Mouse (Mus musculus): Measurements from ENCODE around the gene Akap12. TPM values are rescaled to one million over a fixed set of nuclear protein-coding genes. Genes with fewer than 3 reads are reported as not detected.

The Akap12 gene
- polyA plus RNA-seq, 1 experiment from 2014 or later = 20.6 TPM

- Histone ChIP-seq H3K4me1 (no peaks in the 10 kb centered on the region), H3K4me3 (no peak overlapping the region), H3K9me3 (no peaks in the 10 kb centered on the region), H3K27ac (replicated peaks) (no peak overlapping the region), H3K4me2 (replicated peaks) (no peak overlapping the region), H3K27me3 (no peaks in the 10 kb centered on the region), H3K36me3 (no peaks in the 10 kb centered on the region), H3K9ac (replicated peaks) (no peak overlapping the region)
- WGBS = 40% methylated on average over 3 of the region's 3 CpGs
- ATAC-seq (replicated peaks) = no peak
Observed at GRCm38 (mm10) chr10:4289636-4290035, 23.5 kb downstream of the Akap12 start.

GRCm38 (mm10) chr10:4290145-4290544 lies 24.0 kb downstream of the Akap12 start:
- H3K4me2 ChIP-seq (replicated peaks) = no peak overlapping the region
- ATAC-seq (replicated peaks) = no peak
- H3K4me3 ChIP-seq = no peak overlapping the region
- H3K4me1 ChIP-seq = no peaks in the 10 kb centered on the region
- no peak overlapping the region for H3K27ac ChIP-seq (replicated peaks)
- no peaks in the 10 kb centered on the region for H3K27me3 ChIP-seq
- H3K9ac ChIP-seq (replicated peaks) = no peak overlapping the region
- WGBS = 47% methylated on average over 3 of the region's 3 CpGs
- no peaks in the 10 kb centered on the region for H3K9me3 ChIP-seq
- H3K36me3 ChIP-seq = no peaks in the 10 kb centered on the region

- Histone ChIP-seq H3K9ac (replicated peaks) (no peak overlapping the region), H3K4me2 (replicated peaks) (no peak overlapping the region), H3K36me3 (no peaks in the 10 kb centered on the region), H3K4me3 (no peak overlapping the region), H3K27ac (replicated peaks) (no peak overlapping the region), H3K9me3 (no peaks in the 10 kb centered on the region), H3K27me3 (no peaks in the 10 kb centered on the region), H3K4me1 (no peaks in the 10 kb centered on the region)
- ATAC-seq (replicated peaks) = no peak
- WGBS = 79% methylated on average over 6 of the region's 6 CpGs
Observed at GRCm38 (mm10) chr10:4290561-4290960, 24.4 kb downstream of the Akap12 start.

- Histone ChIP-seq H3K4me3 (no peak overlapping the region), H3K9ac (replicated peaks) (no peak overlapping the region), H3K27me3 (no peaks in the 10 kb centered on the region), H3K36me3 (no peaks in the 10 kb centered on the region), H3K27ac (replicated peaks) (no peak overlapping the region), H3K4me2 (replicated peaks) (no peak overlapping the region), H3K4me1 (no peaks in the 10 kb centered on the region), H3K9me3 (no peaks in the 10 kb centered on the region)
- no peak for ATAC-seq (replicated peaks)
- 85% methylated on average over 4 of the region's 4 CpGs for WGBS
Observed at GRCm38 (mm10) chr10:4293418-4293817, 27.2 kb downstream of the Akap12 start.

GRCm38 (mm10) chr10:4303558-4303957 lies 37.4 kb downstream of the Akap12 start:
- ATAC-seq (replicated peaks) = no peak
- no peak overlapping the region for H3K4me3 ChIP-seq
- H3K4me1 ChIP-seq = 0 out of 2 replicates have a peak, but pooled peaks cover 7% of the 10 kb centered on the region
- H3K4me2 ChIP-seq (replicated peaks) = no peak overlapping the region
- 75% methylated on average over 5 of the region's 5 CpGs for WGBS
- no peaks in the 10 kb centered on the region for H3K9me3 ChIP-seq
- no peak overlapping the region for H3K27ac ChIP-seq (replicated peaks)
- no peak overlapping the region for H3K9ac ChIP-seq (replicated peaks)
- H3K36me3 ChIP-seq = no peaks in the 10 kb centered on the region
- no peaks in the 10 kb centered on the region for H3K27me3 ChIP-seq

- no peaks in the 10 kb centered on the region for H3K27me3 ChIP-seq
- no peaks in the 10 kb centered on the region for H3K36me3 ChIP-seq
- no peak overlapping the region for H3K27ac ChIP-seq (replicated peaks)
- no peak overlapping the region for H3K9ac ChIP-seq (replicated peaks)
- ATAC-seq (replicated peaks) = no peak
- no peaks in the 10 kb centered on the region for H3K9me3 ChIP-seq
- H3K4me2 ChIP-seq (replicated peaks) = no peak overlapping the region
- 87% methylated on average over 8 of the region's 8 CpGs for WGBS
- H3K4me1 ChIP-seq = no peaks in the 10 kb centered on the region
- no peak overlapping the region for H3K4me3 ChIP-seq
Observed at GRCm38 (mm10) chr10:4323885-4324284, 57.7 kb downstream of the Akap12 start.

- no peaks in the 10 kb centered on the region for H3K27me3 ChIP-seq
- H3K4me3 ChIP-seq = no peak overlapping the region
- no peak overlapping the region for H3K27ac ChIP-seq (replicated peaks)
- 66% methylated on average over 5 of the region's 5 CpGs for WGBS
- no peaks in the 10 kb centered on the region for H3K36me3 ChIP-seq
- ATAC-seq (replicated peaks) = no peak
- no peak overlapping the region for H3K4me2 ChIP-seq (replicated peaks)
- no peaks in the 10 kb centered on the region for H3K4me1 ChIP-seq
- no peaks in the 10 kb centered on the region for H3K9me3 ChIP-seq
- no peak overlapping the region for H3K9ac ChIP-seq (replicated peaks)
Observed at GRCm38 (mm10) chr10:4325562-4325961, 59.4 kb downstream of the Akap12 start.

GRCm38 (mm10) chr10:4327716-4328115 lies 61.5 kb downstream of the Akap12 start:
- 67% methylated on average over 1 of the region's 1 CpGs for WGBS
- no peaks in the 10 kb centered on the region for H3K9me3 ChIP-seq
- no peak overlapping the region for H3K27ac ChIP-seq (replicated peaks)
- ATAC-seq (replicated peaks) = no peak
- no peaks in the 10 kb centered on the region for H3K4me1 ChIP-seq
- no peaks in the 10 kb centered on the region for H3K36me3 ChIP-seq
- no peaks in the 10 kb centered on the region for H3K27me3 ChIP-seq
- no peak overlapping the region for H3K9ac ChIP-seq (replicated peaks)
- H3K4me3 ChIP-seq = no peak overlapping the region
- H3K4me2 ChIP-seq (replicated peaks) = no peak overlapping the region

- 81% methylated on average over 7 of the region's 7 CpGs for WGBS
- Histone ChIP-seq H3K36me3 (no peaks in the 10 kb centered on the region), H3K9ac (replicated peaks) (no peak overlapping the region), H3K4me2 (replicated peaks) (no peak overlapping the region), H3K27me3 (no peaks in the 10 kb centered on the region), H3K9me3 (no peaks in the 10 kb centered on the region), H3K4me3 (no peak overlapping the region), H3K27ac (replicated peaks) (no peak overlapping the region), H3K4me1 (peaks cover 14% of the 10 kb centered on the region)
- no peak for ATAC-seq (replicated peaks)
Observed at GRCm38 (mm10) chr10:4332228-4332979, 66.2 kb downstream of the Akap12 start.

- H3K36me3 ChIP-seq = no peaks in the 10 kb centered on the region
- 0 out of 2 replicates have a peak overlapping the region, but pooled peaks have one; percentile 48 for H3K4me2 ChIP-seq (replicated peaks)
- H3K9ac ChIP-seq (replicated peaks) = no peak overlapping the region
- no peak overlapping the region for H3K27ac ChIP-seq (replicated peaks)
- 11% methylated on average over 8 of the region's 8 CpGs for WGBS
- H3K4me3 ChIP-seq = no peak overlapping the region
- H3K27me3 ChIP-seq = no peaks in the 10 kb centered on the region
- peaks cover 14% of the 10 kb centered on the region for H3K4me1 ChIP-seq
- no peaks in the 10 kb centered on the region for H3K9me3 ChIP-seq
- peak; percentile 57; the same call in 1 of the 2 replicates for ATAC-seq (replicated peaks)
Observed at GRCm38 (mm10) chr10:4333319-4333718, 67.1 kb downstream of the Akap12 start.

- peak; percentile 77 for ATAC-seq (replicated peaks)
- Histone ChIP-seq H3K27ac (replicated peaks) (no peak overlapping the region), H3K4me1 (peaks cover 18% of the 10 kb centered on the region), H3K36me3 (no peaks in the 10 kb centered on the region), H3K4me3 (peak overlapping the region; percentile 24), H3K27me3 (no peaks in the 10 kb centered on the region), H3K4me2 (replicated peaks) (peak overlapping the region; percentile 48), H3K9me3 (no peaks in the 10 kb centered on the region), H3K9ac (replicated peaks) (no peak overlapping the region)
- WGBS = 9% methylated on average over 27 of the region's 27 CpGs
Observed at GRCm38 (mm10) chr10:4334039-4334683, 68.0 kb downstream of the Akap12 start.

- no peak overlapping the region for H3K4me3 ChIP-seq
- H3K9ac ChIP-seq (replicated peaks) = no peak overlapping the region
- no peaks in the 10 kb centered on the region for H3K27me3 ChIP-seq
- no peak overlapping the region for H3K27ac ChIP-seq (replicated peaks)
- H3K4me2 ChIP-seq (replicated peaks) = no peak overlapping the region
- 54% methylated on average over 15 of the region's 15 CpGs for WGBS
- ATAC-seq (replicated peaks) = no peak
- peaks cover 14% of the 10 kb centered on the region for H3K4me1 ChIP-seq
- no peaks in the 10 kb centered on the region for H3K9me3 ChIP-seq
- no peaks in the 10 kb centered on the region for H3K36me3 ChIP-seq
Observed at GRCm38 (mm10) chr10:4338863-4339461, 72.8 kb downstream of the Akap12 start.

Measured in forebrain, embryonic 15.5 days (tissue).